Mouse (Mus musculus): Measurements from ENCODE around the gene Aplnr. TPM values are rescaled to one million over a fixed set of nuclear protein-coding genes. Genes with fewer than 3 reads are reported as not detected.

Aplnr gene
- total and polyA plus RNA-seq, 3 experiments, result not detected

GRCm38 (mm10) chr2:85173545-85173944 is 37.5 kb downstream of the Aplnr start:
- Histone ChIP-seq H3K4me1 (ENCODE audit: control insufficient read depth in 1 of 2, insufficient read depth in 2 of 2) (no peaks in the 10 kb centered on the region), H3K27me3 (replicated peaks) (peaks cover 41% of the 10 kb centered on the region), H3K79me2 (replicated peaks; ENCODE audit: control insufficient read depth, extremely low read depth, insufficient read depth, poor library complexity, severe bottlenecking) (no peaks in the 10 kb centered on the region), H3K9me3 (replicated peaks; ENCODE audit: low read length) (no peaks in the 10 kb centered on the region), H3K27ac (ENCODE audit: insufficient read depth, low read depth) (no peak overlapping the region), H3K36me3 (replicated peaks in 1 of 2; ENCODE audit: control insufficient read depth in 1 of 2, insufficient read depth in 1 of 2, low read length in 1 of 2) (no peaks in the 10 kb centered on the region), H3K4me3 (replicated peaks in 1 of 3; ENCODE audit: low read depth in 2 of 3, low read length in 2 of 3, poor library complexity in 1 of 3) (no peak overlapping the region), H3K4me2 (ENCODE audit: insufficient read depth, low read depth, poor library complexity, severe bottlenecking) (no peak overlapping the region), H3K9ac (ENCODE audit: insufficient read depth, low read depth) (no peak overlapping the region)
- dilution Hi-C loops (cut with MboI; ENCODE audit: extremely low pct_ligation_motif_present, extremely low pct_unique_long_range_greater_than_20kb, low sequenced_read_pairs) (no loop called here), in situ Hi-C loops (cut with MboI; ENCODE audit: low pct_ligation_motif_present, low pct_unique_long_range_greater_than_20kb, low sequenced_read_pairs) (no loop called here)
- DNase-seq (ENCODE audit: extremely low read depth), result no peak
- TF ChIP-seq UBTF (IDR thresholded peaks at IDR 0.05; ENCODE audit: low read depth, low read length) (no peak), ZC3H11A (IDR thresholded peaks at IDR 0.05; ENCODE audit: low read depth, low read length) (no peak), POLR2AphosphoS2 (IDR thresholded peaks at IDR 0.05; ENCODE audit: low read depth, low read length) (no peak), TBP (conservative IDR thresholded peaks at IDR 0.05; ENCODE audit: low read depth, low read length) (no peak), SIN3A (IDR thresholded peaks at IDR 0.05; ENCODE audit: low read length) (no peak), ELF1 (IDR thresholded peaks at IDR 0.05; ENCODE audit: low read depth, low read length) (no peak), KAT2A (IDR thresholded peaks at IDR 0.05; ENCODE audit: insufficient replicate concordance, low read length) (no peak), ZMIZ1 (IDR thresholded peaks at IDR 0.05; ENCODE audit: low read depth, low read length) (no peak), USF2 (conservative IDR thresholded peaks at IDR 0.05; ENCODE audit: low read depth, low read length) (no peak), GABPA (IDR thresholded peaks at IDR 0.05; ENCODE audit: insufficient replicate concordance, low read depth, low read length) (no peak), MAFK (IDR thresholded peaks at IDR 0.05; ENCODE audit: insufficient replicate concordance, low read length) (no peak), RCOR1 (conservative IDR thresholded peaks at IDR 0.05; ENCODE audit: low read depth, low read length) (no peak), NELFE (IDR thresholded peaks at IDR 0.05; ENCODE audit: low read depth, low read length) (no peak), MYC (IDR thresholded peaks at IDR 0.05; ENCODE audit: low read depth, low read length) (no peak), NRF1 (IDR thresholded peaks at IDR 0.05; ENCODE audit: low read depth, low read length) (no peak), TCF12 (IDR thresholded peaks at IDR 0.05; ENCODE audit: low read depth, low read length) (no peak), MAX (IDR thresholded peaks at IDR 0.05; ENCODE audit: low read length) (no peak), POLR2A (IDR thresholded peaks at IDR 0.05; ENCODE audit: low read depth, low read length) (no peak)

- H3K79me2 ChIP-seq (replicated peaks; ENCODE audit: control insufficient read depth, extremely low read depth, insufficient read depth, poor library complexity, severe bottlenecking), result no peaks in the 10 kb centered on the region
- peaks cover 20% of the 10 kb centered on the region for H3K27me3 ChIP-seq (replicated peaks)
- dilution Hi-C loops (cut with MboI; ENCODE audit: extremely low pct_ligation_motif_present, extremely low pct_unique_long_range_greater_than_20kb, low sequenced_read_pairs), result no loop called here
- H3K9me3 ChIP-seq (replicated peaks; ENCODE audit: low read length), result no peaks in the 10 kb centered on the region
- H3K27ac ChIP-seq (ENCODE audit: insufficient read depth, low read depth), result no peak overlapping the region
- in situ Hi-C loops (cut with MboI; ENCODE audit: low pct_ligation_motif_present, low pct_unique_long_range_greater_than_20kb, low sequenced_read_pairs), result no loop called here
- TF ChIP-seq JUND (conservative IDR thresholded peaks at IDR 0.05; ENCODE audit: low read depth, low read length), result no peak
- TF ChIP-seq USF1 (IDR thresholded peaks at IDR 0.05; ENCODE audit: low read depth, low read length), result no peak
- TF ChIP-seq E2F4 (IDR thresholded peaks at IDR 0.05; ENCODE audit: insufficient replicate concordance, low read depth, low read length), result no peak
- no peak for TF ChIP-seq SIN3A (IDR thresholded peaks at IDR 0.05; ENCODE audit: low read length)
- TF ChIP-seq IRF4 (IDR thresholded peaks at IDR 0.05; ENCODE audit: low read depth, low read length), result no peak
- no peak for TF ChIP-seq MXI1 (IDR thresholded peaks at IDR 0.05; ENCODE audit: low read depth, low read length)
- no peak for TF ChIP-seq MYC (IDR thresholded peaks at IDR 0.05; ENCODE audit: low read depth, low read length)
- no peak for TF ChIP-seq RCOR1 (conservative IDR thresholded peaks at IDR 0.05; ENCODE audit: low read depth, low read length)
- no peak for TF ChIP-seq CHD1 (IDR thresholded peaks at IDR 0.05; ENCODE audit: low read depth, low read length)
- no peak for TF ChIP-seq ZC3H11A (IDR thresholded peaks at IDR 0.05; ENCODE audit: low read depth, low read length)
- TF ChIP-seq HCFC1 (IDR thresholded peaks at IDR 0.05; ENCODE audit: low read depth, low read length), result no peak
- TF ChIP-seq NELFE (IDR thresholded peaks at IDR 0.05; ENCODE audit: low read depth, low read length), result no peak
- no peak for TF ChIP-seq JUN (IDR thresholded peaks at IDR 0.05; ENCODE audit: insufficient read depth, low read depth, low read length)
- no peak for TF ChIP-seq ELF1 (IDR thresholded peaks at IDR 0.05; ENCODE audit: low read depth, low read length)
- TF ChIP-seq POLR2AphosphoS2 (IDR thresholded peaks at IDR 0.05; ENCODE audit: low read depth, low read length), result no peak
- TF ChIP-seq GABPA (IDR thresholded peaks at IDR 0.05; ENCODE audit: insufficient replicate concordance, low read depth, low read length), result no peak
- TF ChIP-seq NRF1 (IDR thresholded peaks at IDR 0.05; ENCODE audit: low read depth, low read length), result no peak
- TF ChIP-seq BHLHE40 (IDR thresholded peaks at IDR 0.05; ENCODE audit: low read depth, low read length), result no peak
- H3K9ac ChIP-seq (ENCODE audit: insufficient read depth, low read depth), result no peak overlapping the region
- H3K4me1 ChIP-seq (ENCODE audit: control insufficient read depth in 1 of 2, insufficient read depth in 2 of 2), result no peaks in the 10 kb centered on the region
- no peaks in the 10 kb centered on the region for H3K36me3 ChIP-seq (replicated peaks in 1 of 2; ENCODE audit: control insufficient read depth in 1 of 2, insufficient read depth in 1 of 2, low read length in 1 of 2)
- no peak overlapping the region for H3K4me2 ChIP-seq (ENCODE audit: insufficient read depth, low read depth, poor library complexity, severe bottlenecking)
- DNase-seq (ENCODE audit: extremely low read depth), result no peak
- no peak overlapping the region for H3K4me3 ChIP-seq (replicated peaks in 1 of 3; ENCODE audit: low read depth in 2 of 3, low read length in 2 of 3, poor library complexity in 1 of 3)
These were observed 42.2 kb downstream of the Aplnr start for GRCm38 (mm10) chr2:85178139-85178800.
